ENCODE assay signal across 17 mouse cellular contexts in the genomic region with DNA sequence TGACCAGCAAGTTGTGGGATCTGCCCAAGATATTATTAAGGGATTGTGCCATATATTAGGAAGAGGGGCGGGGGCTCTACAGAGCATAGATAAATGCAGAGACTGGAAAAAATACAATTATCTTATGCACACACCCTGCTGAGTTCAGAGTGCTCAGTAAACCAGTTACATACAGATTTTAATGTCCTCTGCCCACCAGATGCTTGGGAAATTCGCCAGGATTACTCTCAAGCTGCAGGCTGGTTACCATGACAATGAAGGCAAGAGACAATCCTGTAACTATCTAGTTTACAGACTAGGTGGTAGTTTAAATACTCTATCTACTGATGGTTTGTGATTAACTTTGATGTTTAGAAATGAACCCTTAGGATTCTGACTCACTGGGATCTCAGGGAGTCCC.
DNase-seq lines count a peak whose midpoint lies in the region; ATAC-seq and TF ChIP-seq lines count a peak whose summit lies in the region.
"Had no signal": no experiment of that assay in that cellular context is flagged by ENCODE, and none has a peak within 500 bp of the region (broad histone marks: within the 10 kb centered on the region; RNA-seq: fewer than 3 reads in every experiment).

No protein-coding gene starts in this region.

- DNase-seq in forebrain, embryonic 10.5 days (ENCODE audit: extremely low spot score, low spot score) = no peak
- peak; percentile 56 to 62 for DNase-seq in layer of hippocampus, adult 2 months (ENCODE audit: low spot score in 2 of 2)
- DNase-seq in layer of hippocampus, adult 9-10 months (ENCODE audit: low spot score) = no peak
- peak; percentile 50 for DNase-seq in right cerebral cortex, adult 18-20 months
- DNase-seq in right cerebral cortex, postnatal 25 days = no peak
- DNase-seq in telencephalon, adult 2 months (ENCODE audit: low read depth, low spot score) = peak; percentile 63
- DNase-seq in liver = no peak
- DNase-seq: cerebellum, adult 2 months; heart, adult 2 months; thymus, postnatal 4 days had no signal

- ATAC-seq in forebrain, embryonic 16.5 days = peak; percentile 26; the same call in 1 of the 2 replicates
- ATAC-seq: forebrain, embryonic 13.5 days; inflammation-experienced regulatory T-cells, adult 6 months; Patski had no signal

- no peak overlapping the region for H3K4me2 ChIP-seq in forebrain, embryonic 16.5 days (ENCODE audit: low read length)
- H3K4me2 ChIP-seq: embryonic facial prominence, embryonic 13.5 days; forebrain, embryonic 13.5 days; midbrain, embryonic 11.5 days had no signal

- H3K27me3 ChIP-seq in forebrain, embryonic 16.5 days (replicated peaks; ENCODE audit: control insufficient read depth, insufficient read depth, low read length) = no peaks in the 10 kb centered on the region
- H3K27me3 ChIP-seq in forebrain, embryonic 10.5 days (ENCODE audit: poor library complexity, severe bottlenecking) = no peaks in the 10 kb centered on the region
- H3K27me3 ChIP-seq: embryonic facial prominence, embryonic 13.5 days; forebrain, embryonic 13.5 days had no signal

- H3K36me3 ChIP-seq in forebrain, embryonic 16.5 days (ENCODE audit: control insufficient read depth, insufficient read depth) = no peaks in the 10 kb centered on the region
- no peaks in the 10 kb centered on the region for H3K36me3 ChIP-seq in forebrain, embryonic 10.5 days (replicated peaks)
- H3K36me3 ChIP-seq: embryonic facial prominence, embryonic 13.5 days had no signal

- H3K9me3 ChIP-seq in forebrain, embryonic 16.5 days (ENCODE audit: control insufficient read depth, low read length) = no peaks in the 10 kb centered on the region
- no peaks in the 10 kb centered on the region for H3K9me3 ChIP-seq in forebrain, embryonic 10.5 days
- H3K9me3 ChIP-seq: embryonic facial prominence, embryonic 13.5 days; forebrain, embryonic 13.5 days had no signal

- 45% methylated on average over 2 of the region's 2 CpGs for WGBS in forebrain, embryonic 16.5 days
- WGBS in forebrain, embryonic 10.5 days = 65% methylated on average over 2 of the region's 2 CpGs

- no peak for TF ChIP-seq CTCF in layer of hippocampus, adult 2 months (conservative IDR thresholded peaks at IDR 0.05)

- no peak overlapping the region for H3K9ac ChIP-seq in forebrain, embryonic 16.5 days (replicated peaks; ENCODE audit: low read depth, low read length)
- H3K9ac ChIP-seq: embryonic facial prominence, embryonic 13.5 days; forebrain, embryonic 13.5 days had no signal

- H3K27ac ChIP-seq in forebrain, embryonic 16.5 days (ENCODE audit: low read length) = no peak overlapping the region
- H3K27ac ChIP-seq in forebrain, embryonic 10.5 days = no peak overlapping the region
- peak overlapping the region; percentile 80 for H3K27ac ChIP-seq in layer of hippocampus, adult 2 months
- H3K27ac ChIP-seq: embryonic facial prominence, embryonic 13.5 days; forebrain, embryonic 13.5 days; heart, adult 2 months; stomach, postnatal 0 days had no signal

- no peaks in the 10 kb centered on the region; the same call in 1 of the 2 replicates for H3K4me1 ChIP-seq in forebrain, embryonic 16.5 days (replicated peaks; ENCODE audit: control insufficient read depth, insufficient read depth, low read length)
- H3K4me1 ChIP-seq in forebrain, embryonic 10.5 days = peaks cover 13% of the 10 kb centered on the region; the same call in 1 of the 2 replicates
- H3K4me1 ChIP-seq: embryonic facial prominence, embryonic 13.5 days had no signal

- H3K4me3 ChIP-seq in forebrain, embryonic 16.5 days (replicated peaks; ENCODE audit: low read length) = no peak overlapping the region
- no peak overlapping the region for H3K4me3 ChIP-seq in forebrain, embryonic 10.5 days
- H3K4me3 ChIP-seq in layer of hippocampus, adult 2 months = no peak overlapping the region
- H3K4me3 ChIP-seq: embryonic facial prominence, embryonic 13.5 days; forebrain, embryonic 13.5 days; heart, adult 2 months had no signal

Comparison
In these comparisons a context has a peak if more than half of its experiments do, and no peak if none do; other contexts are left out.
1. DNase-seq: peak in layer of hippocampus, adult 2 months (2 of 2), right cerebral cortex, adult 18-20 months (single experiment) and telencephalon, adult 2 months (single experiment); none in forebrain, embryonic 10.5 days (single experiment), layer of hippocampus, adult 9-10 months (single experiment), right cerebral cortex, postnatal 25 days (single experiment) and liver (single experiment).